Mouse (Mus musculus): Measurements from ENCODE around the gene Gm4353.
A peak's percentile ranks its signal among the peaks of the same experiment; 100 is the strongest.

Gene Gm4353

DNA sequence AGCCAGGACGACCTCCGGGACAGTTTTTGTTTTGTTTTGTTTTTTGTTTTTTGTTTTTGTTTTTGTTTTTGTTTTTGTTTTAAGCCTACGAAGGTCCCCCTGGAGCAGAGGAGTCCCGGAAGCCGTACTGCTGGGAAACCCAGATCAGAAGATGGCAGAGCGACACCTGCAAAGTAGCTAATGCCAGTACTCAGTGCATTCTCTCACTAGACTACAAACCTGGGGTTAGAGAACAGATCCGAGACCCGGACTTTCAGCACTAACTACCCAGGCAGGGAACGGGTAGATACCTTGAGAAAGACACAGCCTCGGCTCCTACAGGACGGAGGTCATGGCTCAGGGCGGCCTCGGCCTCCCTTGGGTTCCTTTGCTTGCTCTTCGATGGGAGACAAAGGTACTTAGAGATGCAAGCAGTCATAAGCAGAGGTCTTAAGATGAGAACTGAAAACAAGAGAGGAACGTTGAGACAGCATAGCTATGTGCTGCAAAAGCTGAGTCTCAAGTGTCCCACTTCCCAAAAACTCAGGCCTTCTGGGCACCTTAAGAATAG lies 43.9 kb downstream of the Gm4353 start:
- no peak for DNase-seq (ENCODE audit: low read depth, low spot score)

DNA sequence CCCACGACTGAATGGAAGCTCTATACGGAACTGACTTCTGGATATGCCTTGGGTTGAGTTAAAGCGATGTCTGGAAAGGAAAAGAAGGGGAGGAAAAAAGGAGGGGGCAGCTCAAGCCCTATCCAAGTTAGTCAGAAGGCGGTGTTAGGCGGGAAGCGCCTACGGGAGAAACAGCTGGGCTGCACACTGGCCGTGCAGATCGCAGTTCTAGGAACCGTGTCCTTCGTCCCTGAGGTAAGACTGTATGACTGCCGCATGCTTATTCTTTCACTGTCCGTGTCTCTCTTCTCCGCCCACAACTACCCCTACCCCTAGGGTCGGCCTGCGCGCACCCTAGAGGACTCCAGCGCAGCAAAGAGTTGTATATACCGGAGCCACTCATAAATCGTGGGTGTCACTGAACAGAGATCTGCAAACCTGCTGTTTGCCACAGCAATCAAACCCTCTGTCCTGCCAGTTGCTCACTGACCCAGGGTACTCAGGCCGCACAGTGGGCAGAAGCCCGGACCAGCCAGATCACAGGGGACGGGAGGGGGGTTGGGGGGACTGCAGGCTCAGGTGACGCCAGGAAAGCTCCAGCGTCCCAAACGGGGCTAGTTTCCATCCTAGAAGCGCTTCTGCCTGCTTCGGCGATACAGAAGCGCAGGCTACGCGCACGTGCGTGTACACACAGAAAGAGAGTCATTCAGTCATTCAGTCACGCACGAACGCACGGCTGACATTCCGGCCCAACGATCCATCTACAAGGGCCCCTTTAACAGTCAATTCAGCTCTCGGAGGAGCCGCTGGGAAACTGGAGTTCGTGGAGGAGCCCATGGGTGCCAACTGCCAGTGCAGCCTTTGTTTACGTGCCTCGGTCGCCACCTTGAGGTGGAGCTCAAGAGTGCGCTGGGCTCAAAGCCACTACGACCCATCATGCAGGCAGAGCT lies 44.6 kb downstream of the Gm4353 start:
- DNase-seq (ENCODE audit: low read depth, low spot score), result peak; percentile 90

DNA sequence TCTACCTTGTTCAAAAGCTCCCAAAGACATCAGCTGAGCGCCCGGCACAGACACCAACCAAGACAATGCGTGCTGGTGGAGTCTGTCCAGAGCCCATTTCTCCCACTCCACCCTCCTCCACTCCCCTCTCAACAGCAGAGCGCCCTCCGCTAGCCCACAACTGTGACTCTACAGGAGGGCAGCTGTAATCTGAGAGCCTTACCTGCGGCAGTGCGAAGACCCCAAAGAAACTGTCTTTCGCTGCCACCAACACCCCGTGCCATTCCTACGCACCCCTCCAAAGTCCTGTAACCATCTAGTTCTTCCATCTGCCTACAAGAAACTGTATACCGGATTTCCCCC lies 45.3 kb downstream of the Gm4353 start, which contains the start of gene 1110004F10Rik:
TSS of gene 1110004F10Rik (plus strand) at position 202 of the 342 bp plus-strand sequence.
- DNase-seq (ENCODE audit: low read depth, low spot score), result no peak

DNA sequence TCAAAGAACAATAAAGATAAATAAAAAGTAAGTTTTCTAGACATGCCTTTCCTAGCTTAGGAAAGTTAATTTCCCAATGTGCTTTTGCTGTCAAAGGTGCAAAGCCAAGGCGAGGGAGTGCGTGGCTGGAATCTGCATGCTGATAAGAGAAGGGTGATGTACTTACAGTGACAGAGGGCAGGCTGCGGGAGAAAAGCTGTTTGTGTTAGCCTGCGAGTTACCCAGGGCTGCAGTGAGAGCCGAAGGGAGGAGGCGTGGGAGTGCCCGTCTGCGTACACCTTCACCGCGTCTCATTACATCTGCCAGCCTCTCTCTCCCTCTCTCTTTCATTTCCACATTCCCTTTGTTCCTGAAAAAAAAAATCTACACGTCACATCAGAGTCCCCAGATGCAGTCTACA lies 45.9 kb downstream of the Gm4353 start, which contains the start of gene Sox6:
TSS of gene Sox6 (minus strand) at position 286 of the 400 bp plus-strand sequence.
- DNase-seq (ENCODE audit: low read depth, low spot score), result peak; percentile 59

DNA sequence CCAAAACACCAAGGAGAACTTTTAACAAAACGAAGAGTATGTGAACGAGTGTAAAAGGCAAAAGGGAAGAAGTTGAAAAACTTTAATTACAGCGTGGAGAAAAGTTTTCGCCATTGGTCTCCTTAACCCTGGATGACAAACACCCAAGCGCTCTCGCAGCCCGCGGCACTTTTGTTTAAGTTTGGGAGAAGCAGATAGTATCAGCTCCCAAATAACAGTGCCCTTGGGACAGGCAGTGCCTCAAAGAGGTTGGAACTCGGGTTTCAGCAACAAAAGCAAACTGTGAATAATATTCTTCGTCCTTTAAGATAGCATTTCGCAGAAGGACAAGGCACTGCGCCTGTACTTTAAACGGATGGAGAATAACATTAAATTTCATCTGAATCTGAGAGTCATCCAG lies 46.4 kb downstream of the Gm4353 start:
- DNase-seq (ENCODE audit: low read depth, low spot score), result peak; percentile 21

DNA sequence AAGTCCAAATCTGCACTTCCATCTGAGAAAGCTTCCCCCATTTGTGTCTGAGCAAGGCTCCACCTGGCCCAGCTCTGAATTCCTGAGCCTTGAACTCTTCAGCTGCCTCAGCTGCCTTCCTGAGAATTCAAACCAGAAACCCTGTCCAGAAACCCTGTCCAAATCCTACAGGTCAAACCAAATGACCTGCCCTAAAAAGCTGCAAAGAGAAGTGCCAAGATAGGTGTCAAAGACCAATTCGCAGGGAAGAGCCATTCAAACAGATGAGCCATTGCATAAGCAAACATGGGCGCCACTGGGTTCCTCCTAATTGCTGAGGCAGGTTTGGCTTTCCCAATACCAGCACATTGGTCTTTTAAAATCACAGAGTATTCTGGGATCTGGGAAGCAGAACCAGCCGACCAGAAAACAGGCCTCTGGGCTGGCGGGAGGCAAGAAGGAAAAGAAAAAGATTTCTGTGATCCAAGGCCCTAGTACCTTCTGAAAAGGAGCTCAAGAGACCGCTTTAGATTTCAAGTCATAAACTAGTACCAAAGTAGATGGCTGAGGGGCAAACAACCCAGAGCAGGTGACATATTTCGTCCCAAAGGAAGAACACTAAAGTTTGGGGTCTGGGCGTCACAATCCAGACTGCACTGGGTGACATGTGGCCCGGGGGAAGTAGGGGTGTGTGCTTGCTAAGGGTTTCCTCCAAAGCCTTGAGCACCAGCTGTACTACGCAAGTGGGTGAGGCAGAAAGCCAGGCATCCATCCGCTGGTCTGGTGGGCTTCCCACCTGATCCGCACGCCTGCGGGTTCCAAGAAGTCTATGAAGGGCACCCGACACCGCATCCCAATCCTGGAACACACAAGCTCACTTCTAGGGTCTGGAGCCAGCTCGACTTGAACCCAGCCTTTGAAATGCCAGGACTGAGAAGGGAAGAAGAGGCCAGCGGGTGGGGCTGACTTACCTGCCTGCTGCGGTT lies 47.6 kb downstream of the Gm4353 start:
- DNase-seq (ENCODE audit: low read depth, low spot score), result no peak

DNA sequence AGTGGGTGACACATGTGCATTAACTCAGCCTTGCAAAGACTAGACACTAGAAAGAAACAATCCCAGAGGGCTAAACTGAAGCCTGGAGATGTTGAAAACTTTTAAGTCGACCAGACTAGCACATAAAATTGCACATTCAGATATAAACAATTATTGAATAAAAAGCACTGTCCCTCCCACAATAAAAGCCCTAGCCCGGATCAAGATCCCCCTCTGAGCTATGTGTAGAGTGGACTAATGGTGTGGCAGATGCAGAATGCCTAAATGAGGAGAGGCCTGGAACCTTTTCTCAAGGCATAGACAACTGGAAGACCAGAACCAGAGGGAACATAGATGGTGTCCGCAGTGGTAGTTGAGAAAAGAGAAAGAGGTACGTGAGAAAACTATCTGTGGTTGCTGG lies 48.9 kb downstream of the Gm4353 start:
- DNase-seq (ENCODE audit: low read depth, low spot score), result no peak

DNA sequence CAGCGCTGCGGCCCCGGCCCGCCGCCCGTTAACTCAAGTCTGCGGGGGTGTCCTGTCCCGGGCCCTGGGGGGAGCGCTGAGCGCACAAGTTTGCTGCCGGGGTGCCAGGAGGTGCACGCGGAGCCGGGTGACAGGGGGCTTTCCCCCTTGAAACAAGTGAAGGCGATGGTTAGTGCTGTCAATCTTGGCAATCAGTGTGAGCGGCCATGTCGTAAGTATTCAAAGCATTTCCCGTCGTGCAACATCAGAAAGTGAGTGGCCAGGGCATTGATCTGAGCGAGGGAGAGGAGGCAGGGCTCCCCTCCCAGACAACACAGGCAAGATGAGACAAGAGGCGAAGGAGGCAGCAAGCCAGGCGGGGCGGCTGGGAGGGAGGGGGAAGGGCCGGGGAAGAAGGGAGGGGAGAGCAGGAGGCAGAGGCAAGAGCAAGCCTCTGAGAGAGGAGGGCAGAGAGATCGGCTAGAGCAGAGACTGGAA lies 50.1 kb downstream of the Gm4353 start:
- DNase-seq (ENCODE audit: low read depth, low spot score), result peak; percentile 86

DNA sequence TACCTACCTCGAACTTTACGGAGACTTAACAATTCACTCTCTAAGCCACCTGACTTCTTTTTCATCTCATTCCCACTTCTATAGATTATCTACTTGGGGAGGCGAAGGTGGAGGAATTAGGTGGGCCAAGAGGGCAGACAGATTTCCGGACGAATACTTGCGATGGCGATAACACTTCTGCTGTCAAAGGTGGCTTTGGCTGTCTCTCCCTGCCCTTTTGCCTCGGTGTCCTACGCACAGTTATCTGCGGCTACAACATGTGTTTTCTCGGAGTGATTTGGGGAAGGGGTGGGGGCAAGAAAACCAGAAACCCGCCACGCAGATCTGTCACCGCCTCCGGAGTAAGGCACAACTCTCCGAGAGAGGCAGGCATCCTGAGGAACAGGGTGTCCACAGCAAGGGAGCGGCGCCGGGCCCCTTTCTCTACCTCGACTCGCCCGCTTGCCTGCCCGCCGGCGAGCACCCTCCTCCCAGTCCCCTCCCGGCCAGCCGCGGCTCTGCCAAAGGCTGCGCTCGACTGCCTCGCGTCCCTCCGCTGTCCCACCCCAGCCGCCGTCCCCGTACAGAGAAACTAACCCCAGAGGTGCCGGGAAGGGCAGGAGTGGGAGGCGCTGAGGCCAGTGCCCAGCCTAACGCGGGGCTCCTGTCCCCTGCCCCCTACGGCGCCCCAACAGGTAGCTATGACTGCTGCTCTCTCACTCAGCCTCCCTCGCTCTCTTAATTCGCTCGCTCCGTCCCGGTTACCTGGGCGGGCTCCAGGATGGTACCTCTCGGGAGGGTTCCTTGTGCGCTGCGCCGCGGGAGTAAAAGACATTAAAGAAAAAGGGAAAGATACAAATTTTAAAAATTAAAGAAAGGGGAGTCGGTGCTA lies 50.8 kb downstream of the Gm4353 start:
- peak; percentile 61 for DNase-seq (ENCODE audit: low read depth, low spot score)
